Mouse (Mus musculus) bone marrow macrophage, adult 2 months (primary cell): ENCODE results near the gene Rab19.

Experiments
- CTCF ChIP-seq: IDR thresholded peaks from 2 replicates; pipeline ENCODE4 v1.5.1; 2012; ENCODE audit warnings: low read depth, mild to moderate bottlenecking, low read length, moderate library complexity
- POLR2A ChIP-seq: IDR thresholded peaks from 2 replicates; pipeline ENCODE4 v1.6.1; 2012; ENCODE audit warnings: mild to moderate bottlenecking, low read depth, low read length, borderline replicate concordance

- TF ChIP-seq CTCF (no peak), POLR2A (no peak)
Measured at GRCm38 (mm10) chr6:39362684-39363083, 18.3 kb upstream of the Rab19 start.
